ENCODE assay signal across 25 mouse cellular contexts in the genomic region with DNA sequence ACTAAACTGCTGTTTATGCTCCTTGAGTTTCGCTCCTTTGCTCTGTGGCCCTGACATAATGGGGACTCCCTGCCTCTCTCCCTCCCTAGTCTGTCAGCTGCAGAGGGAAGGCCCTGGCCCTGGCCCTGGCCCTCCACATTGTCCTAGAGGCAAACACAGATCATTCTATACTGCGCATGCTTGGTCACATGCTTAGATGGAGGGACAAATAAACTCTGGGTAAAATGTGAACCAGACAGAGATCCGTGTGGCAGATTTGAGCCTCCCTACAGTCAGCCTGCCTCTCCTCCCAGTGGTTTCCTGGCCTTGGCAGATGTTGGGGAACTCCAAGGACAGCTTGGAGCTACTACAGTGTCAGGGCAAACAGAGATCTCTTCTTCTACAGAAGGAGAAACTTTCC. TPM values are rescaled to one million over a fixed set of nuclear protein-coding genes. Genes with fewer than 3 reads are reported as not detected.
A peak's percentile ranks its signal among the peaks of the same experiment; 100 is the strongest.
DNase-seq lines count a peak whose midpoint lies in the region; ATAC-seq and TF ChIP-seq lines count a peak whose summit lies in the region.
"Had no signal": no experiment of that assay in that cellular context is flagged by ENCODE, and none has a peak within 500 bp of the region (broad histone marks: within the 10 kb centered on the region; RNA-seq: fewer than 3 reads in every experiment).

No protein-coding gene starts in this region.

- 51% methylated on average over 3 of the region's 3 CpGs for WGBS in kidney, embryonic 14.5 days

- H3K36me3 ChIP-seq in kidney, embryonic 14.5 days (ENCODE audit: control insufficient read depth, insufficient read depth, low read length): no peaks in the 10 kb centered on the region
- H3K36me3 ChIP-seq: heart, embryonic 13.5 days; limb, embryonic 12.5 days; stomach, embryonic 15.5 days had no signal

- no peaks in the 10 kb centered on the region for H3K9me3 ChIP-seq in kidney, embryonic 14.5 days (ENCODE audit: control insufficient read depth, low read length)
- H3K9me3 ChIP-seq: heart, embryonic 13.5 days; limb, embryonic 12.5 days; stomach, embryonic 15.5 days had no signal

- H3K4me2 ChIP-seq in kidney, embryonic 14.5 days (replicated peaks; ENCODE audit: low read depth, low read length): no peak overlapping the region
- H3K4me2 ChIP-seq: heart, embryonic 13.5 days; hindbrain, embryonic 14.5 days; limb, embryonic 12.5 days; midbrain, embryonic 11.5 days; stomach, embryonic 15.5 days had no signal

- peaks cover 7% of the 10 kb centered on the region; the same call in 1 of the 2 replicates for H3K4me1 ChIP-seq in kidney, embryonic 14.5 days (ENCODE audit: control insufficient read depth, insufficient read depth, low read length)
- H3K4me1 ChIP-seq: stomach, embryonic 15.5 days had no signal

- TF ChIP-seq CTCF in left cerebral cortex, adult 2 months (IDR thresholded peaks at IDR 0.05): no peak

- H3K27ac ChIP-seq in kidney, embryonic 14.5 days (ENCODE audit: low read depth, low read length): peak overlapping the region; percentile 48; the same call in 1 of the 2 replicates
- no peak overlapping the region for H3K27ac ChIP-seq in left cerebral cortex, adult 2 months
- H3K27ac ChIP-seq: heart, adult 2 months; heart, embryonic 13.5 days; hindbrain, embryonic 14.5 days; limb, embryonic 12.5 days; stomach, embryonic 15.5 days had no signal

- H3K4me3 ChIP-seq in kidney, embryonic 14.5 days (ENCODE audit: low read length): no peak overlapping the region
- no peak overlapping the region for H3K4me3 ChIP-seq in left cerebral cortex, adult 2 months
- H3K4me3 ChIP-seq: heart, adult 2 months; heart, embryonic 13.5 days; limb, embryonic 12.5 days; stomach, embryonic 15.5 days had no signal

- peak; percentile 36; the same call in 1 of the 2 replicates for ATAC-seq in kidney, embryonic 14.5 days (ENCODE audit: low FRiP score, low TSS enrichment)
- ATAC-seq: forebrain, embryonic 14.5 days; liver, postnatal 0 days; midbrain, embryonic 16.5 days; Patski had no signal

- H3K9ac ChIP-seq in kidney, embryonic 14.5 days (ENCODE audit: low read depth, low read length): 0 out of 2 replicates have a peak overlapping the region, but pooled peaks have one; percentile 8
- H3K9ac ChIP-seq: heart, embryonic 13.5 days; hindbrain, embryonic 14.5 days; limb, embryonic 12.5 days; liver, postnatal 0 days; stomach, embryonic 15.5 days had no signal

- intact Hi-C loops in left cerebral cortex, adult 2 months (cut with DNase I): no loop called here

- peak; percentile 39 for DNase-seq in adrenal gland, adult 8-10 months
- DNase-seq in adrenal gland, postnatal 25 days: no peak
- no peak for DNase-seq in kidney, adult 9 months
- peak; percentile 65 for DNase-seq in ovary, adult 18-20 months (ENCODE audit: low spot score)
- no peak for DNase-seq in ovary, postnatal 10 days (ENCODE audit: low spot score)
- DNase-seq in left cerebral cortex, adult 2 months (ENCODE audit: extremely low spot score in 1 of 2, low spot score in 2 of 2): no peak
- DNase-seq: cerebellum, adult 8-10 months; cerebellum, postnatal 25 days; gastrocnemius, postnatal 25 days; heart, adult 2 months; heart, postnatal 10 days; kidney, postnatal 10 days; layer of hippocampus, adult 9-11 months; liver, postnatal 0 days; lung, postnatal 36 days; right cerebral cortex, postnatal 25 days had no signal

- H3K27me3 ChIP-seq in kidney, embryonic 14.5 days (ENCODE audit: control insufficient read depth, insufficient read depth, low read length): peaks cover 14% of the 10 kb centered on the region
- H3K27me3 ChIP-seq: heart, embryonic 13.5 days; stomach, embryonic 15.5 days had no signal

RNA-seq across cellular contexts. Expression of a gene that starts 40.1 kb away (rescaled TPM):
- total RNA-seq in adrenal gland, adult 8-10 months (2022): 100 to 1,000 TPM; 163 to 188 (median 173) TPM
- total RNA-seq in adrenal gland, postnatal 25 days (2021): 169 and 186 TPM in 2 replicates
- polyA plus RNA-seq in kidney, embryonic 14.5 days (2014; fragmentation: Nextera tagmentation; extraction: Ambion mirVana): 86.0 and 149 TPM in 2 replicates
- total RNA-seq in left cerebral cortex, adult 2 months (2021): 100 to 1,000 TPM; 130 to 135 TPM

Comparison
In these comparisons a context has a peak if more than half of its experiments do, and no peak if none do; other contexts are left out.
1. DNase-seq: peak in adrenal gland, adult 8-10 months (single experiment) and ovary, adult 18-20 months (single experiment); none in adrenal gland, postnatal 25 days (single experiment), kidney, adult 9 months (single experiment), ovary, postnatal 10 days (single experiment) and left cerebral cortex, adult 2 months (0 of 2).